Mouse (Mus musculus) hematopoietic stem cell, adult 5-6 weeks (primary cell): ENCODE measurements at regions not wholly inside any gene's neighbourhood (a gene's known extent, or its start where the extent isn't known, plus 50 kb on each side); places are given as distances from the start of the nearest gene placed in this dataset.
A peak's percentile ranks its signal among the peaks of the same experiment; 100 is the strongest.
"Not testable (repeated sequence)": the region's sequence is repeated elsewhere in the genome, so short reads cannot be mapped to it uniquely, and the experiment has no call there.

Source experiments
- ATAC-seq, 2 experiments: fragments of 125-278 bp in 1 of 2; replicated peaks in 1 of 2; 2 replicates each; pipeline ENCODE4 v1.8.0; 2016 to 2017; ENCODE audit warnings: inconsistent platforms in 2 of 2, mild to moderate bottlenecking in 2 of 2, moderate number of reproducible peaks in 2 of 2, low read depth in 1 of 2, moderate TSS enrichment in 1 of 2; ENCODE audit not compliant: low FRiP score in 2 of 2, poor library complexity in 2 of 2, severe bottlenecking in 2 of 2, insufficient read depth in 1 of 2, low TSS enrichment in 1 of 2

- no peak for ATAC-seq
Observed at GRCm38 (mm10) chr14:53545351-53545750, 708.6 kb downstream of the Dad1 start.

- ATAC-seq: peak; percentile 80 to 86; a peak in 3 of 4 replicates
Observed at GRCm38 (mm10) chr14:53541640-53542039, 712.3 kb downstream of the Dad1 start.

- not testable (repeated sequence) for ATAC-seq
Observed at GRCm38 (mm10) chr14:53537895-53538294, 716.0 kb downstream of the Dad1 start.

GRCm38 (mm10) chr14:53523430-53523829 is 730.5 kb downstream of the Dad1 start:
- not testable (repeated sequence) for ATAC-seq

- ATAC-seq: peak; percentile 46 to 48; a peak in 3 of 4 replicates
Observed at GRCm38 (mm10) chr14:53518954-53519353, 735.0 kb downstream of the Dad1 start.

GRCm38 (mm10) chr14:53516623-53517238 is 737.2 kb downstream of the Dad1 start:
- ATAC-seq: peak; percentile 63 to 82

- ATAC-seq: peak; percentile 82 to 89; a peak in 3 of 4 replicates
Observed at GRCm38 (mm10) chr14:53505389-53505788, 748.5 kb downstream of the Dad1 start.

GRCm38 (mm10) chr14:53488383-53488782 is 765.5 kb downstream of the Dad1 start:
- ATAC-seq: not testable (repeated sequence)

- peak; percentile 60 to 73; a peak in 3 of 4 replicates for ATAC-seq
Observed at GRCm38 (mm10) chr14:53487611-53488010, 766.3 kb downstream of the Dad1 start.

GRCm38 (mm10) chr14:53474170-53474569 is 779.7 kb downstream of the Dad1 start:
- ATAC-seq: peak; percentile 73 to 84

- peak; percentile 75 to 78 for ATAC-seq
Observed at GRCm38 (mm10) chr14:53460790-53461189, 793.1 kb downstream of the Dad1 start.

GRCm38 (mm10) chr14:53454001-53454400 is 799.9 kb downstream of the Dad1 start:
- no peak for ATAC-seq

GRCm38 (mm10) chr14:53439643-53440042 is 814.3 kb downstream of the Dad1 start:
- ATAC-seq: not testable (repeated sequence)

- ATAC-seq: peak in 1 of 2 experiments; percentile 71; a peak in 3 of 4 replicates
Observed at GRCm38 (mm10) chr14:53430130-53430529, 823.8 kb downstream of the Dad1 start.

- peak in 1 of 2 experiments; percentile 59; a peak in 1 of 4 replicates for ATAC-seq
Observed at GRCm38 (mm10) chr14:53428447-53428846, 825.5 kb downstream of the Dad1 start.

GRCm38 (mm10) chr14:53427636-53428035 is 826.3 kb downstream of the Dad1 start:
- not testable (repeated sequence) for ATAC-seq

- ATAC-seq: 0 out of 4 replicates have a peak, but pooled peaks of 1 of the 2 experiments have one; percentile 21
Observed at GRCm38 (mm10) chr14:53416955-53417354, 836.9 kb downstream of the Dad1 start.

- ATAC-seq: peak; percentile 100
Observed at GRCm38 (mm10) chr14:53407500-53408227, 846.2 kb downstream of the Dad1 start.
